Mouse (Mus musculus) hindbrain, embryonic 16.5 days (tissue): ENCODE data around the gene Eml6. TPM values are rescaled to one million over a fixed set of nuclear protein-coding genes. Genes with fewer than 3 reads are reported as not detected.
"Not testable (repeated sequence)": the region's sequence is repeated elsewhere in the genome, so short reads cannot be mapped to it uniquely, and the experiment has no call there.

ENCODE experiments used
- ATAC-seq: fragments of 200-750 bp; cut with Nextera tagmentation; 2 replicates; pipeline ENCODE4 v1.8.0; 2017; ENCODE audit warnings: moderate TSS enrichment, moderate library complexity
- H3K27ac ChIP-seq: fragments of 300-500 bp; sonication (generic); 2 replicates; pipeline ENCODE4 v1.5.1; 2014; ENCODE audit warnings: low read depth, mild to moderate bottlenecking, control low read depth, low read length, moderate library complexity
- H3K27me3 ChIP-seq: fragments of 300-500 bp; sonication (generic); replicated peaks from 2 replicates; pipeline ENCODE4 v1.6.1; 2014; ENCODE audit warnings: low read length; ENCODE audit not compliant: control insufficient read depth, insufficient read depth
- H3K36me3 ChIP-seq: fragments of 300-500 bp; sonication (generic); 2 replicates; pipeline ENCODE4 v1.6.1; 2014; ENCODE audit warnings: mild to moderate bottlenecking, low read length, moderate library complexity, mixed read lengths; ENCODE audit not compliant: control insufficient read depth, insufficient read depth
- H3K4me1 ChIP-seq: fragments of 300-500 bp; sonication (generic); 2 replicates; pipeline ENCODE4 v1.6.1; 2014; ENCODE audit warnings: low read depth, low read length; ENCODE audit not compliant: control insufficient read depth, insufficient read depth
- H3K4me2 ChIP-seq: fragments of 300-500 bp; sonication (generic); 2 replicates; pipeline ENCODE4 v1.6.1; 2014; ENCODE audit warnings: mild to moderate bottlenecking, low read length, control low read depth, moderate library complexity
- H3K4me3 ChIP-seq: fragments of 300-500 bp; sonication (generic); 2 replicates; pipeline ENCODE4 v1.5.1; 2014; ENCODE audit warnings: mild to moderate bottlenecking, low read length, control low read depth, moderate library complexity
- H3K9ac ChIP-seq: fragments of 300-500 bp; sonication (generic); 2 replicates; pipeline ENCODE4 v1.6.1; 2014; ENCODE audit warnings: low read depth, mild to moderate bottlenecking, control low read depth, low read length, moderate library complexity
- H3K9me3 ChIP-seq: fragments of 300-500 bp; sonication (generic); 2 replicates; pipeline ENCODE4 v1.6.1; 2014; ENCODE audit warnings: mild to moderate bottlenecking, low read length, moderate library complexity; ENCODE audit not compliant: control insufficient read depth
- WGBS: fragments of 180-500 bp; shearing (Covaris S2); extraction: QIAGEN DNeasy Blood & Tissue Kit; methylation state at CpG from one replicate; pipeline ENCODE4 v1.1.7; 2014; 5-methylcytosine and 5-hydroxymethylcytosine counted together
- polyA plus RNA-seq: library from polyadenylated mRNA; unstranded; fragments of >200 nt; fragmentation: Nextera tagmentation; extraction: Ambion mirVana; gene quantifications from 2 replicates; pipeline ENCODE4 v1.2.1, GENCODE M21; 2015

Eml6 gene
- polyA plus RNA-seq, 1 experiment from 2014 or later, result 6.5 TPM

DNA sequence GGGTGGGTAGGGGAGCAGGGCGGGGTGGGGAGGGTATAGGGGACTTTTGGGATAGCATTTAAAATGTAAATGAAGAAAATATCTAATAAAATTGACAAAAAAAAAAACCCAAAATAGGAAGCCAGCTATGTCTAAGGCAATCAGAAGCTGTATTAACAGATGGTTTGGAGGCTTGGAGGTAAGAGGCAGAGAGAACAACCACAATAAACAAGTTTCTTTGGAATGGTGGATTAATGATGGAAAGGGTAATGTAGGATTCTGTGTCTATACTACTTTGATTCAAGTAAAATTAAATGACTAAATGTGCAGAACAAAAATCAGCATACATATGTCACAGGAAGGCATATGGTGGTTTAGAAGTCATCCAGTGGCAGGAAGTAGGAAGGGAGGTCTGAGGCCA lies 102.0 kb downstream of the Eml6 start:
- Histone ChIP-seq H3K9ac (no peak overlapping the region), H3K4me2 (no peak overlapping the region)
- 82% methylated on average over 1 of the region's 1 CpGs for WGBS

GRCm38 (mm10) chr11:29913180-29913579 lies 112.7 kb downstream of the Eml6 start:
- no peaks in the 10 kb centered on the region for H3K4me1 ChIP-seq
- no peaks in the 10 kb centered on the region for H3K27me3 ChIP-seq
- no peak overlapping the region for H3K4me3 ChIP-seq
- H3K9ac ChIP-seq, result no peak overlapping the region
- H3K4me2 ChIP-seq, result no peak overlapping the region
- H3K9me3 ChIP-seq, result no peaks in the 10 kb centered on the region
- H3K36me3 ChIP-seq, result no peaks in the 10 kb centered on the region
- 87% methylated on average over 4 of the region's 4 CpGs for WGBS
- no peak overlapping the region for H3K27ac ChIP-seq
- ATAC-seq, result no peak

More for the DNA sequence above, 102.0 kb downstream of the Eml6 start:
- Histone ChIP-seq H3K27ac (no peak overlapping the region), H3K36me3 (no peaks in the 10 kb centered on the region), H3K9me3 (no peaks in the 10 kb centered on the region), H3K4me3 (no peak overlapping the region), H3K4me1 (no peaks in the 10 kb centered on the region), H3K27me3 (no peaks in the 10 kb centered on the region)
- ATAC-seq, result no peak; the same call in 1 of the 2 replicates

- no peak overlapping the region for H3K4me3 ChIP-seq
- H3K9me3 ChIP-seq, result no peaks in the 10 kb centered on the region
- H3K27me3 ChIP-seq, result no peaks in the 10 kb centered on the region
- ATAC-seq, result peak; percentile 81
- no peak overlapping the region for H3K4me2 ChIP-seq
- no peak overlapping the region for H3K9ac ChIP-seq
- H3K36me3 ChIP-seq, result no peaks in the 10 kb centered on the region
- no peaks in the 10 kb centered on the region for H3K4me1 ChIP-seq
- H3K27ac ChIP-seq, result no peak overlapping the region
Observed at GRCm38 (mm10) chr11:29909330-29909729, 116.5 kb downstream of the Eml6 start.

- ATAC-seq, result peak; percentile 90
- H3K4me2 ChIP-seq, result no peak overlapping the region
- no peaks in the 10 kb centered on the region for H3K9me3 ChIP-seq
- H3K27me3 ChIP-seq, result no peaks in the 10 kb centered on the region
- no peaks in the 10 kb centered on the region for H3K36me3 ChIP-seq
- no peaks in the 10 kb centered on the region for H3K4me1 ChIP-seq
- H3K9ac ChIP-seq, result no peak overlapping the region
- 7% methylated on average over 1 of the region's 1 CpGs for WGBS
- H3K27ac ChIP-seq, result no peak overlapping the region
- no peak overlapping the region for H3K4me3 ChIP-seq
Observed at GRCm38 (mm10) chr11:29885160-29885559, 140.7 kb downstream of the Eml6 start.

- Histone ChIP-seq H3K9ac (no peak overlapping the region), H3K27me3 (no peaks in the 10 kb centered on the region)
- WGBS, result 74% methylated on average over 1 of the region's 1 CpGs
Observed at GRCm38 (mm10) chr11:29884355-29884754, 141.5 kb downstream of the Eml6 start.

DNA sequence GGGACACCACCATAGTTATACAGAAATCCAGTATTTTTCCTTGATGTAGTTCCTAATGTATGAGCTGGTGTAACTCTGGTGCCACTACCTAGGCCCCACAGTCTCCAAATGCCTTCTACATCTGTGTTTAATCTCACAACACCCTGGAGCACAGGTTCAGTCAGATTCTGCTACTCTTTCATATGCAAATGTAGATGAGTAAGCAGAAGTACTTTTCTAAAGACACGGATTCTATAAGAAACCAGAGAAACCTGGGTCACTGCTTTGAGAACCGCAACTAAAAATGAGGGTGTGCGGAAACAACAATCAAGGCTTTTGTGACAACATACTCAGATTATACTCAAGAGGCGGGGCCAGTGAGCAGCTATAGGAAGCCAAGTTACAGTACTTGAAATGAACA lies 142.8 kb downstream of the Eml6 start:
- Histone ChIP-seq H3K27ac (no peak overlapping the region), H3K27me3 (no peaks in the 10 kb centered on the region), H3K9me3 (no peaks in the 10 kb centered on the region), H3K36me3 (no peaks in the 10 kb centered on the region), H3K4me2 (no peak overlapping the region), H3K4me3 (no peak overlapping the region), H3K4me1 (no peaks in the 10 kb centered on the region), H3K9ac (no peak overlapping the region)
- no peak for ATAC-seq
- WGBS, result 65% methylated on average over 4 of the region's 4 CpGs

More at GRCm38 (mm10) chr11:29884355-29884754, 141.5 kb downstream of the Eml6 start:
- H3K9me3 ChIP-seq, result no peaks in the 10 kb centered on the region
- H3K4me3 ChIP-seq, result no peak overlapping the region
- H3K4me1 ChIP-seq, result no peaks in the 10 kb centered on the region
- H3K4me2 ChIP-seq, result no peak overlapping the region
- H3K27ac ChIP-seq, result no peak overlapping the region
- no peaks in the 10 kb centered on the region for H3K36me3 ChIP-seq
- no peak for ATAC-seq

DNA sequence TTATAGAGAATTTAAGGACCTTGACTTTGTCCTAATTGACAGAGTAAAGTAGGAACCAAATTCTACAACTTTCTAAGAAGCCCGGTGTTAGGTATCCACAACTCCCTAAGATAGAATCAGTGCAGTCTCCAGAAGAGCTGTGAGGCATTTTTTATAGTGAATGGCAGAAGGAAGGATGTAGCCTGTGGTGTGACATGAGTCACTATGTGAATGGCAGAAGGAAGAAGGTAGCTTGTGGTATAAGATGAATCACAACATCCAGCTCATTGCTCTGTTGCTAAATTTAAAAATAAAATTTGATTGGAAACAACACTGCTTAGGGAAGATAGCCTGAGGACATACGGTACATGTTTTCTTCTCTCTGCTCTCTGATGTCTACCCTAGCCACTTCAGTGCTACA lies 146.2 kb downstream of the Eml6 start:
- no peaks in the 10 kb centered on the region for H3K36me3 ChIP-seq
- H3K4me3 ChIP-seq, result no peak overlapping the region
- H3K4me1 ChIP-seq, result no peaks in the 10 kb centered on the region
- 92% methylated on average over 2 of the region's 2 CpGs for WGBS
- ATAC-seq, result no peak
- H3K27me3 ChIP-seq, result no peaks in the 10 kb centered on the region
- H3K27ac ChIP-seq, result no peak overlapping the region
- no peaks in the 10 kb centered on the region for H3K9me3 ChIP-seq
- H3K4me2 ChIP-seq, result no peak overlapping the region
- no peak overlapping the region for H3K9ac ChIP-seq

DNA sequence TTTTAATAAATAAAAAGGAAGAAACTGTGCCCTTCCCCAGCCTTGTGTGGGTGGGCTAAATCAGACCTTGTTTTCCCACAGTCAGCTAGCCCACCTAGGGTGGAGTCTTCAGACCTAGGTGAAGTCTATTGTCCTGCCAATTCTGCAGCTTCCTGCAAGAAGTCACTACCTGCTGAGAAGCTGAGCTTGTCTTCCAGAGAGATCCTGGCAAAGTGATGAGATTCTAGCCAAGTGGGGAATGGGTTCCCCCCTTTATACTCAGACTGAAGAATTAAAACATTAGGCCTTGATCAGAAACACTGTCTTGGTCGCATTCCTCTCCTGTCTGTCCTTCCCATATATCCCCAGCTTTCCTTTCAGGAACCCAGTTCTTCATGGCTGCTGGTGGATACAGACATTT lies 147.9 kb downstream of the Eml6 start:
- Histone ChIP-seq H3K36me3 (no peaks in the 10 kb centered on the region), H3K27ac (no peak overlapping the region), H3K4me3 (no peak overlapping the region), H3K4me1 (no peaks in the 10 kb centered on the region), H3K9ac (no peak overlapping the region), H3K4me2 (no peak overlapping the region), H3K9me3 (no peaks in the 10 kb centered on the region), H3K27me3 (no peaks in the 10 kb centered on the region)
- 97% methylated on average over 1 of the region's 1 CpGs for WGBS
- no peak for ATAC-seq

GRCm38 (mm10) chr11:29877280-29877679 lies 148.6 kb downstream of the Eml6 start:
- 44% methylated on average over 3 of the region's 3 CpGs for WGBS
- Histone ChIP-seq H3K9me3 (no peaks in the 10 kb centered on the region), H3K36me3 (no peaks in the 10 kb centered on the region), H3K27me3 (no peaks in the 10 kb centered on the region), H3K4me3 (no peak overlapping the region), H3K9ac (no peak overlapping the region), H3K4me2 (no peak overlapping the region), H3K4me1 (no peaks in the 10 kb centered on the region), H3K27ac (no peak overlapping the region)
- ATAC-seq, result no peak

- H3K9me3 ChIP-seq, H3K4me3 ChIP-seq, H3K27ac ChIP-seq, H3K36me3 ChIP-seq, H3K4me2 ChIP-seq, H3K9ac ChIP-seq, ATAC-seq, H3K4me1 ChIP-seq, H3K27me3 ChIP-seq: not testable (repeated sequence)
- WGBS, result 88% methylated on average over 1 of the region's 1 CpGs
Observed at GRCm38 (mm10) chr11:29874781-29875180, 151.1 kb downstream of the Eml6 start.
